Mouse (Mus musculus) kidney, postnatal 0 days (tissue): ENCODE data around the gene Psd4. TPM values are rescaled to one million over a fixed set of nuclear protein-coding genes. Genes with fewer than 3 reads are reported as not detected.

ENCODE experiments used
- ATAC-seq: fragments of 200-750 bp; cut with Nextera tagmentation; replicated peaks from 2 replicates; pipeline ENCODE4 v1.8.0; 2017; ENCODE audit warnings: low read depth, moderate number of reproducible peaks, moderate TSS enrichment, moderate library complexity; ENCODE audit not compliant: low FRiP score
- DNase-seq: peaks from one replicate; pipeline ENCODE4 v3.0.0-alpha.2; 2016; ENCODE audit warnings: low spot score
- H3K27ac ChIP-seq: fragments of 300-500 bp; sonication (generic); 2 replicates; pipeline ENCODE4 v1.5.1; 2014; ENCODE audit warnings: mild to moderate bottlenecking
- H3K27me3 ChIP-seq: fragments of 300-500 bp; sonication (generic); 2 replicates; pipeline ENCODE4 v1.6.1; 2014; ENCODE audit warnings: low read length, mixed read lengths; ENCODE audit not compliant: insufficient read depth
- H3K36me3 ChIP-seq: fragments of 300-500 bp; sonication (generic); 2 replicates; pipeline ENCODE4 v1.6.1; 2014; ENCODE audit warnings: low read length, mixed read lengths; ENCODE audit not compliant: insufficient read depth
- H3K4me1 ChIP-seq: fragments of 300-500 bp; sonication (generic); replicated peaks from 2 replicates; pipeline ENCODE4 v1.6.1; 2014; ENCODE audit warnings: antibody characterized with exemption, low read length, mixed read lengths; ENCODE audit not compliant: insufficient read depth
- H3K4me2 ChIP-seq: fragments of 300-500 bp; sonication (generic); 2 replicates; pipeline ENCODE4 v1.6.1; 2014; ENCODE audit warnings: mild to moderate bottlenecking, low read length, moderate library complexity, mixed read lengths
- H3K4me3 ChIP-seq: fragments of 300-500 bp; sonication (generic); replicated peaks from 2 replicates; pipeline ENCODE4 v1.5.1; 2014; ENCODE audit warnings: low read depth, low read length
- H3K9ac ChIP-seq: fragments of 300-500 bp; sonication (generic); 2 replicates; pipeline ENCODE4 v1.6.1; 2014; ENCODE audit warnings: low read depth, low read length
- H3K9me3 ChIP-seq: fragments of 300-500 bp; sonication (generic); replicated peaks from 2 replicates; pipeline ENCODE4 v1.6.1; 2016; ENCODE audit warnings: low read length, inconsistent platforms, mixed read lengths
- CTCF ChIP-seq: IDR thresholded peaks from 2 replicates; pipeline ENCODE4 v1.5.1; 2016; ENCODE audit warnings: antibody characterized with exemption, low read depth, mild to moderate bottlenecking, moderate library complexity
- WGBS: fragments of 180-500 bp; shearing (Covaris S2); extraction: QIAGEN DNeasy Blood & Tissue Kit; methylation state at CpG from one replicate; pipeline ENCODE4 v1.1.7; 2014; 5-methylcytosine and 5-hydroxymethylcytosine counted together
- polyA plus RNA-seq: library from polyadenylated mRNA; unstranded; fragments of >200 nt; fragmentation: Nextera tagmentation; extraction: Ambion mirVana; gene quantifications from 2 replicates; pipeline ENCODE4 v1.2.1, GENCODE M21; 2015

The Psd4 gene
- polyA plus RNA-seq, 1 experiment from 2014 or later, result 2.3 TPM

DNA sequence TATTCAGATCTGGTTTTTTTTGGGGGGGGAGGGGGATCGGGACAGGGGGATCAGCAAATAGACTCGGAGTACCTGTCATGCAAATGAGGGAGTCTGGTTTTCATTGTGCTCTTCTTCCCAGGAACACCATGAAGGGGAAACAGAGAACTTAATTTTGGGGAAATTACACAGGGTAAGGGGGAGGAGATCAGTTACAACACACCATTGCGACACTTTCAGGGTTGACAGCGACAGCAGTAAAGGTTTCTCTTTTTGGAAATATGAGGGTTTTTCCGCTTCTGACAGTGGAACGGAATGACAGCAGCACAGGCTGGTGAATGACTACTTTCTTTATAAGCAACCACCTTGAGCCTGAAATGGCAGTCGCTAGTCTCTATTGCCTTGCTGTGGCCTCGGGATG is 22.3 kb upstream of the Psd4 start:
- H3K4me1 ChIP-seq, result no peaks in the 10 kb centered on the region
- WGBS, result 71% methylated on average over 8 of the region's 8 CpGs
- ATAC-seq (no peak), DNase-seq (no peak)
- no peak overlapping the region for H3K27ac ChIP-seq
- no peak for TF ChIP-seq CTCF
- H3K36me3 ChIP-seq, result no peaks in the 10 kb centered on the region
- H3K4me2 ChIP-seq, result no peak overlapping the region
- no peaks in the 10 kb centered on the region for H3K9me3 ChIP-seq
- no peak overlapping the region for H3K9ac ChIP-seq
- H3K4me3 ChIP-seq, result no peak overlapping the region
- no peaks in the 10 kb centered on the region for H3K27me3 ChIP-seq

DNA sequence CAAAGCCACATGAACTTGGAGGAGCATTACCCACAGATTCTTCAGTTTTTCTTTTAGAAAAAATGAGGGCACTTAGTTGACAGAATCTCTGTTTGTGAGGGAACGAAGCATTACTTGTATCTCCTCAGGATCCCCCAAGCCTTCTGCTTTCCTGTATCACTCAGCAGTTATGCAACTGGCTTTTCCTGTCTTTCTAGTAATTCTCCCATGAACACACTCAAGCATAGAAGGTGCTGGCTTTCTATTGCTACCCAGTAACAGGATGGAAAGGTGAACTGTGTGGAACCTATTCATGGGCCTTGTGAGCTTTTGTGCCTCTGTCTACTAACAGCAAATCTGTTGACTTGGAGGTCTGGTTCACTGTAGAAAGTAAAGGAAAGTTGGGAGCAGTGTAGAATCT is 19.5 kb upstream of the Psd4 start:
- no peak overlapping the region for H3K4me2 ChIP-seq
- H3K4me3 ChIP-seq, result no peak overlapping the region
- no peak for ATAC-seq
- no peaks in the 10 kb centered on the region for H3K9me3 ChIP-seq
- no peaks in the 10 kb centered on the region for H3K27me3 ChIP-seq
- H3K4me1 ChIP-seq, result no peaks in the 10 kb centered on the region
- H3K36me3 ChIP-seq, result no peaks in the 10 kb centered on the region
- DNase-seq, result no peak
- TF ChIP-seq CTCF, result no peak
- H3K9ac ChIP-seq, result no peak overlapping the region
- H3K27ac ChIP-seq, result no peak overlapping the region
- 88% methylated on average over 1 of the region's 1 CpGs for WGBS

DNA sequence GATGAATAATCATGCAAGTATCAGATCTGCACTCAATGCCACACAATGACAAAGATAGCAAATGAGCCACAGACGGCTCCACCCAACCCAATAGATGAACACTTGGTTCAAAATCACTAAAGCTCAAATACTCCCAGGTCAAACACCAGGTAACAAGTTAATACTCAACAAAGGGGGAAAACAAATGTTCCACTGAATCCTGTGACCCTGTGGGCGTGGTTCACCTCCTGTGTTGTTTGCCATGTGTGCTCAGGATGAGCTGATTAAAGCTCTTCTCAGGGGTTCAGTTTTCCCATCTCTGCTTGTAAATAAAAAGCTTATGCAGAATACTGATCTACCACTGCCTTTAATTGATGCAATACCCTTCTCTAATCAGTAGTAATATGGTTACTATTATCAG is 16.2 kb upstream of the Psd4 start:
- no peaks in the 10 kb centered on the region for H3K4me1 ChIP-seq
- H3K4me2 ChIP-seq, result no peak overlapping the region
- H3K36me3 ChIP-seq, result no peaks in the 10 kb centered on the region
- no peaks in the 10 kb centered on the region for H3K27me3 ChIP-seq
- H3K9me3 ChIP-seq, result no peaks in the 10 kb centered on the region
- TF ChIP-seq CTCF, result no peak
- H3K27ac ChIP-seq, result no peak overlapping the region
- DNase-seq (no peak), ATAC-seq (no peak)
- no peak overlapping the region for H3K4me3 ChIP-seq
- 89% methylated on average over 2 of the region's 2 CpGs for WGBS
- no peak overlapping the region for H3K9ac ChIP-seq

DNA sequence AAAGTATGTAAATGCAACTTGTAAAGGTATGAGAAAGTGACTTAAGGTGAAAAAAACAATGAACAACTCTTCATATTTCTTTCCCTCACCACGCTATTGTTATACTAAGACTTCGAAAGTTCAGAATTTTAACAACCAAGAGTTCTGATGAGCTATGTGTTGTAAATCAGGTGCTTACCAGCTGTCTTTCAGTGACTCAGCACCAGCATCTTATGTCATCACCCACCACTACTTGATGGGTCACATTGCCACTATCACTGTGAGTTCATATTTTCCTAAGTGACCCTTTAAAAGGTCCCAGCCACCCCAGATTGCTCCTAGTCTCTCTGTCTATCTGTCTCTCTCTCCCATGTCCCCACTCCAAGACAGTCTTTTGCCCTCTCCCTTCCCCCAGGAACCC is 14.3 kb upstream of the Psd4 start:
- no peaks in the 10 kb centered on the region for H3K27me3 ChIP-seq
- H3K4me2 ChIP-seq, result no peak overlapping the region
- H3K9me3 ChIP-seq, result no peaks in the 10 kb centered on the region
- TF ChIP-seq CTCF, result no peak
- DNase-seq (no peak), ATAC-seq (no peak)
- 90% methylated on average over 2 of the region's 2 CpGs for WGBS
- no peak overlapping the region for H3K27ac ChIP-seq
- H3K9ac ChIP-seq, result no peak overlapping the region
- no peaks in the 10 kb centered on the region for H3K4me1 ChIP-seq
- H3K4me3 ChIP-seq, result no peak overlapping the region
- no peaks in the 10 kb centered on the region for H3K36me3 ChIP-seq

DNA sequence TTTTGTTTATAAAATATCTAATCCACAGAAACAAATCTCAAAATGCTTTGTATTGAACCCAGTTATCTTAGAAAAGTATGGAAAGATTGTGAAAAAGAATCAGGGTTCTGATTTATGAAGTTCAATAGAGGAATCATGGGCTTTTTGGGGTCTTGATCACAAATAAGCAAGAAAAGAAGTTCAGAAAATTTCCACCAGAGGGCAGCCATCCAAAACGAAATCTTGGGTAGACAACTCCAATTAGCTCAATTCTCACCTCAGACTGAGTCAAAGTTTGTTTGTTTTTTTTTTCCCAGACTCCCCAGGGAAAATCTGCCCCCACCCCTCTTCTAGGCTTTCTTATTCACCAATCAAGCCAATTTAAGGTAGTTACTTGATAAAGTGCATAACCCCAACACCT is 9.7 kb upstream of the Psd4 start:
- Histone ChIP-seq H3K4me1 (no peaks in the 10 kb centered on the region), H3K4me3 (no peak overlapping the region), H3K27ac (no peak overlapping the region), H3K36me3 (no peaks in the 10 kb centered on the region), H3K27me3 (no peaks in the 10 kb centered on the region), H3K9me3 (no peaks in the 10 kb centered on the region), H3K4me2 (no peak overlapping the region), H3K9ac (no peak overlapping the region)
- WGBS, result 0% methylated on average over 1 of the region's 1 CpGs
- DNase-seq (peak; percentile 47), ATAC-seq (no peak)
- TF ChIP-seq CTCF, result peak; percentile 71

GRCm38 (mm10) chr2:24359347-24359746 is 8.0 kb upstream of the Psd4 start:
- Histone ChIP-seq H3K9ac (no peak overlapping the region), H3K4me3 (no peak overlapping the region), H3K27ac (no peak overlapping the region), H3K4me2 (no peak overlapping the region), H3K36me3 (no peaks in the 10 kb centered on the region), H3K4me1 (no peaks in the 10 kb centered on the region), H3K9me3 (no peaks in the 10 kb centered on the region), H3K27me3 (no peaks in the 10 kb centered on the region)
- no peak for TF ChIP-seq CTCF
- no peak for DNase-seq
- ATAC-seq, result no peak
- WGBS, result 83% methylated on average over 1 of the region's 1 CpGs

DNA sequence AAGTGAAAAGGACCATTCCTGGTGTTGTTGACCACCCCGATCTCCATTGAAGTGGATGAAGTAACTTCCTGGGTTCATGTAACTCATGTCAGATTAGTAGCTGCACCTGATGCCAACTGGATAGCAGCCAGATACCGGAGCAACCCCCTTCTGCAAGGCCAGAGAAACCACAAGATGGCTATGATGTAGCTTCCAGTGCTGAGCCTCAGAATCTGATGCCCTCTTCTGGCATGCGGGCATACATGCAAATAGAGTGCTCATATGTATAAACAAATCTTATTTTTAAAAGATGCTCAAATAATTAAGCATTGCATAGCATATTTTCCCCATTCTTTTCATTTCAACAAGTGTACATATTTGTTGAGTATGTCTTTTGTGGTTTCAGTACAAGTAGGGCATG is 3.6 kb upstream of the Psd4 start:
- Histone ChIP-seq H3K27me3 (no peaks in the 10 kb centered on the region), H3K27ac (no peak overlapping the region), H3K4me3 (no peak overlapping the region), H3K36me3 (no peaks in the 10 kb centered on the region), H3K9me3 (no peaks in the 10 kb centered on the region), H3K9ac (no peak overlapping the region), H3K4me2 (no peak overlapping the region), H3K4me1 (no peaks in the 10 kb centered on the region)
- ATAC-seq (no peak), DNase-seq (no peak)
- peak; percentile 29; the same call in 1 of the 2 replicates for TF ChIP-seq CTCF
- WGBS, result 65% methylated on average over 3 of the region's 3 CpGs
